Mouse (Mus musculus): Measurements from ENCODE around the gene Ckm.

- no peak for TF ChIP-seq CTCF (IDR thresholded peaks at IDR 0.05; ENCODE audit: low read depth, low read length)
- no peak for TF ChIP-seq POLR2A (IDR thresholded peaks at IDR 0.05; ENCODE audit: extremely low read depth, insufficient read depth, low read length)
These were observed 49.6 kb upstream of the Ckm start for GRCm38 (mm10) chr7:19354991-19355390.
